Mouse (Mus musculus) liver, adult 2 months (tissue): Measurements from ENCODE around the gene Wdr70. TPM values are rescaled to one million over a fixed set of nuclear protein-coding genes. Genes with fewer than 3 reads are reported as not detected.

Experiments
- DNase-seq: peaks from one replicate; pipeline ENCODE4 v3.0.0-alpha.2; 2011; ENCODE audit warnings: low read depth, low spot score; ENCODE audit errors: extremely low read depth
- H3K27ac ChIP-seq: fragments of 200-500 bp; replicated peaks from 2 replicates; pipeline ENCODE4 v1.5.1; 2012; ENCODE audit warnings: low read depth, mild to moderate bottlenecking, control low read depth, inconsistent platforms, low read length; ENCODE audit not compliant: insufficient read depth
- H3K27me3 ChIP-seq: fragments of 200-500 bp; 2 replicates; pipeline ENCODE4 v1.6.1; 2012; ENCODE audit warnings: mild to moderate bottlenecking, moderate library complexity, low read length, inconsistent platforms; ENCODE audit not compliant: control insufficient read depth, insufficient read depth
- H3K36me3 ChIP-seq: fragments of 200-500 bp; 2 replicates; pipeline ENCODE4 v1.6.1; 2012; ENCODE audit warnings: low read length, inconsistent platforms; ENCODE audit not compliant: control insufficient read depth, insufficient read depth
- H3K4me1 ChIP-seq: fragments of 200-500 bp; 2 replicates; pipeline ENCODE4 v1.6.1; 2011; ENCODE audit warnings: low read length; ENCODE audit not compliant: control insufficient read depth, insufficient read depth
- H3K4me3 ChIP-seq: fragments of 200-500 bp; 2 replicates; pipeline ENCODE4 v1.5.1; 2011; ENCODE audit warnings: low read depth, mild to moderate bottlenecking, control low read depth, low read length, moderate library complexity; ENCODE audit not compliant: insufficient read depth
- H3K79me2 ChIP-seq: fragments of 200-500 bp; 2 replicates; pipeline ENCODE4 v1.6.1; 2012; ENCODE audit warnings: inconsistent platforms, mild to moderate bottlenecking, low read length, moderate library complexity; ENCODE audit not compliant: control insufficient read depth, insufficient read depth
- H3K9ac ChIP-seq: fragments of 200-500 bp; 2 replicates; pipeline ENCODE4 v1.6.1; 2012; ENCODE audit warnings: low read depth, mild to moderate bottlenecking, control low read depth, inconsistent platforms, low read length
- CTCF ChIP-seq: fragments of 200-500 bp; IDR thresholded peaks from 2 replicates; pipeline ENCODE4 v1.5.1; 2011; ENCODE audit warnings: low read depth, low read length, control low read depth
- POLR2A ChIP-seq: fragments of 200-500 bp; IDR thresholded peaks from 2 replicates; pipeline ENCODE4 v1.6.1; 2011; ENCODE audit warnings: low read length, control low read depth; ENCODE audit not compliant: insufficient read depth; ENCODE audit errors: extremely low read depth
- WGBS: fragments of 180-500 bp; shearing (Covaris S2); methylation state at CpG from one replicate; pipeline ENCODE4 v1.1.7; 2018; 5-methylcytosine and 5-hydroxymethylcytosine counted together
- polyA plus RNA-seq: library from polyadenylated mRNA; depleted of rRNA; stranded (reverse); fragments of >200 nt; gene quantifications from 2 replicates; pipeline ENCODE4 v1.2.3, GENCODE M21; 2012; rRNA removed
- total RNA-seq: library from RNA; depleted of rRNA; stranded (reverse); fragments of >200 nt; gene quantifications from 2 replicates; pipeline ENCODE4 v1.2.3, GENCODE M21; 2014; rRNA removed

Wdr70 gene
- total and polyA plus RNA-seq, 2 experiments = 5.5 to 9.1 TPM

GRCm38 (mm10) chr15:7823886-7824285, 275.1 kb downstream of the Wdr70 start:
- H3K79me2 ChIP-seq = no peaks in the 10 kb centered on the region
- DNase-seq = no peak
- peaks cover 3% of the 10 kb centered on the region; the same call in 1 of the 2 replicates for H3K27me3 ChIP-seq
- TF ChIP-seq CTCF (no peak), POLR2A (no peak)
- 56% methylated on average over 6 of the region's 6 CpGs for WGBS
- H3K27ac ChIP-seq = no peak overlapping the region
- no peaks in the 10 kb centered on the region for H3K36me3 ChIP-seq
- H3K4me1 ChIP-seq = no peaks in the 10 kb centered on the region
- no peak overlapping the region for H3K9ac ChIP-seq
- H3K4me3 ChIP-seq = no peak overlapping the region

Other genes with a start within 250 kb of the Wdr70 start
- gene Nup155, start 10.1 kb upstream of the Wdr70 start, total RNA-seq = 14.9 and 16.4 TPM in 2 replicates
- gene Nup155, start 10.1 kb upstream of the Wdr70 start, polyA plus RNA-seq = 4.6 and 6.3 TPM in 2 replicates
- 2.9 and 3.4 TPM in 2 replicates for gene Cplane1, start 69.9 kb upstream of the Wdr70 start, total RNA-seq
- 0.63 and 0.88 TPM in 2 replicates for gene Cplane1, start 69.9 kb upstream of the Wdr70 start, polyA plus RNA-seq